Mouse (Mus musculus) stomach, embryonic 15.5 days (tissue): ENCODE measurements around the gene Zfp108. TPM values are rescaled to one million over a fixed set of nuclear protein-coding genes. Genes with fewer than 3 reads are reported as not detected.
A peak's percentile ranks its signal among the peaks of the same experiment; 100 is the strongest.
"Not testable (repeated sequence)": the region's sequence is repeated elsewhere in the genome, so short reads cannot be mapped to it uniquely, and the experiment has no call there.

Experiments used
- ATAC-seq: fragments of 200-750 bp; cut with Nextera tagmentation; 2 replicates; pipeline ENCODE4 v1.8.0; 2017; ENCODE audit warnings: low read depth, moderate number of reproducible peaks, moderate TSS enrichment; ENCODE audit not compliant: insufficient read depth, low FRiP score
- H3K27ac ChIP-seq: fragments of 300-500 bp; sonication (generic); 2 replicates; pipeline ENCODE4 v1.5.1; 2015; ENCODE audit warnings: mild to moderate bottlenecking, inconsistent platforms
- H3K27me3 ChIP-seq: fragments of 300-500 bp; sonication (generic); replicated peaks from 2 replicates; pipeline ENCODE4 v1.6.1; 2015; ENCODE audit warnings: inconsistent platforms
- H3K36me3 ChIP-seq: fragments of 300-500 bp; sonication (generic); 2 replicates; pipeline ENCODE4 v1.6.1; 2015; ENCODE audit warnings: inconsistent platforms
- H3K4me1 ChIP-seq: fragments of 300-500 bp; sonication (generic); 2 replicates; pipeline ENCODE4 v1.6.1; 2015; ENCODE audit warnings: inconsistent platforms
- H3K4me2 ChIP-seq: fragments of 300-500 bp; sonication (generic); 2 replicates; pipeline ENCODE4 v1.6.1; 2015; ENCODE audit warnings: mild to moderate bottlenecking, inconsistent platforms
- H3K4me3 ChIP-seq: fragments of 300-500 bp; sonication (generic); replicated peaks from 2 replicates; pipeline ENCODE4 v1.5.1; 2015; ENCODE audit warnings: inconsistent platforms
- H3K9ac ChIP-seq: fragments of 300-500 bp; sonication (generic); 2 replicates; pipeline ENCODE4 v1.6.1; 2015; ENCODE audit warnings: inconsistent platforms
- H3K9me3 ChIP-seq: fragments of 300-500 bp; sonication (generic); 2 replicates; pipeline ENCODE4 v1.6.1; 2016; ENCODE audit warnings: inconsistent platforms
- WGBS: fragments of 180-500 bp; shearing (Covaris S2); methylation state at CpG from one replicate; pipeline ENCODE4 v1.1.7; 2015; 5-methylcytosine and 5-hydroxymethylcytosine counted together
- polyA plus RNA-seq: library from polyadenylated mRNA; unstranded; fragments of >200 nt; fragmentation: Nextera tagmentation; extraction: Ambion mirVana; gene quantifications from 2 replicates; pipeline ENCODE4 v1.2.1, GENCODE M21; 2015

The Zfp108 gene
- polyA plus RNA-seq, 1 experiment from 2014 or later, result 4.3 TPM

DNA sequence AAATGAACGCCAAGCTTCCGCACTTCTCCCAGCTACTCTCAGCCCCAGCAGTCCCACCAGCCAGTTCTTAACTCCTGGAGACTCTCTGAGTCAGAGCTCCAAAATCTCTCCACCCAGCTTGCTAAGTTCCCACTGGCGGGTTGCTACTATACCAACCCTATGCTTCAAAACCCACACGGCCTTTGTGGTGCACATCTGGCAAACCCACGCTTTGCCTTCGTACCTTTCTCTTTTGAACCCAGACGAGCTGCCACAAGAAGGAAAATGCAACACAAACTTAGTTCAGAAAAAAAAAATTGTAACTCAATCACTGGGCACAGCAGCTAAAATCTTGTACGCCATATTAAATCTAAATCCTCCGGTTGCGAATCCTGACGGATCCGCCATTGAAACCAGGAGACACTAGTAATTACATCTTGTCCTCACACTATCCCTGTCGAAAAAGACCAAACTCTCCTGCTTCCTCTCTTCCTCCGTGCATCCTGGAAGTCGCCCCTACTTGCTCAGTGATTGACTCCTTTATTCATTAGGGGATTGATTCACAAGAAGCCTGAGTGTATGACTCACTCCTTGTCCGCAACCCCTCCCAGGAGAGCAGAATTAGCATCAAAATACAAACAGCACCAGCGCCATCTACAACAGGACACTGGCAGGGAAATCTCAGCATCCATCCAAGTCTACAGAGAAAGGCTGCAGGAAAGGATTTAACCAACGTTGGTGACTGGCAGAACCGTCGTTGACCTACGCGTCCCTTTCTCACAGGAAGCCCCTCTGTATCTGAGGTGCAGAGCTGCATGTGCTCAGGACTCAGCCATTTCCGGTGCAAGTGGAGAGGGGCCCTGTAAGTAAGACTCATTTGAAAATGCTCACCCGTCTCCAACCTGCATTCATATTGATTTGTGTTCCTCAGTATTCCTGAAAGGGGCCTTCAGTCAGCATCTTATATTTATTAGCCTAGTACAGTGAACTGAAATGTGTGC, 13.9 kb downstream of the Zfp108 start:
- Histone ChIP-seq H3K9ac (no peak overlapping the region), H3K4me3 (no peak overlapping the region), H3K4me1 (0 out of 2 replicates have a peak, but pooled peaks cover 5% of the 10 kb centered on the region), H3K36me3 (no peaks in the 10 kb centered on the region), H3K27me3 (no peaks in the 10 kb centered on the region), H3K4me2 (no peak overlapping the region), H3K9me3 (no peaks in the 10 kb centered on the region), H3K27ac (no peak overlapping the region)
- 74% methylated on average over 24 of the region's 24 CpGs for WGBS
- no peak for ATAC-seq

DNA sequence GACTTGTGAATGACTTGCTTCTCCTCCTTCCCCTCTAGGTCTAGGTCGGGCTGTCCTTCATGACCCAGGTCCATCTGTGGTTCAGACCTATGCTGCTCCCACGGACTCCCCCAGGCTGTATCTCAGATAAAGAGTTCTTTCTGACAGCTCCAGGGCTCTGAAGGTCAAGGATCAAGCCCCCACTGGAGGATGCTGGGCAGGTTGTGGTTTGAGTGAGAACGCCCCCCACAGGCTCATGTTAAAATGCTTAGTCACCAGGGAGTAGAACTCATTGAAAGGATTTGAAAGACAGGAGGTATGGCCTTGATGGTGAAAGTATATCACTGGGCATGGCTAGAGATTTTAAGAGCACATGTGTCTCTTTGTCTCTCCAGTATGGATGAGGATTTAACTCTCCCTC, 14.7 kb downstream of the Zfp108 start:
- H3K27me3 ChIP-seq, result no peaks in the 10 kb centered on the region
- no peak for ATAC-seq
- H3K9ac ChIP-seq, result no peak overlapping the region
- H3K27ac ChIP-seq, result no peak overlapping the region
- no peak overlapping the region for H3K4me2 ChIP-seq
- WGBS, result 72% methylated on average over 3 of the region's 3 CpGs
- 0 out of 2 replicates have a peak, but pooled peaks cover 5% of the 10 kb centered on the region for H3K4me1 ChIP-seq
- 0 out of 2 replicates have a peak, but pooled peaks cover under 1% of the 10 kb centered on the region for H3K36me3 ChIP-seq
- no peak overlapping the region for H3K4me3 ChIP-seq
- H3K9me3 ChIP-seq, result no peaks in the 10 kb centered on the region

DNA sequence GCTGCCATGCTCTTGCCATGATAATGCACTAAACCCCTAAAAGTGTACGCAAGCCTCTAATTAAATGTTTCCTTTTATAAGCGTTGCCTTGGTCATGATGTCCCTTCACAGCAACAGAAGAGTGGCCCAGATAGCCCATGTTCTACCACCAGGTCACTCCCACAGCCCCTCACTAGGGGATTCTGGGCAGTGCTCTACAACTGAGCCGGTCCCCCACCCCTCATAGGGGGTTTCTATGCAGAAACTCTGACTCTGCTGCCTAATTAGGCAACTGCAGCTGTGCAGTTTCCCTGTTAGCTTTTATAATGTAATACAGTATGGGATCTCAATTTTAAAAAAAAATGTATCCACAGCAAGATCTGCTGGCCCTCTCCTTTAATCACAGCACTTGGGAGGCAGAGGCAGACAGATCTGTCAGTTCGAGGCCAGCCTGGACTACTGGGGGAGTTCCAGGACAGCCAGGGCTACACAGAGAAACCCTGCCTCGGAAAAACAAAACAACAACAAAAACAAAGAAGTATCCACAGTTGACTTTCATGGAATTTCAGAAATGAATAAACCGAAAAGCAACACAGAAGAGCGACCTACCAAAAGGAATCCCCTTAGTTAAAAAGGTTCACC, 15.2 kb downstream of the Zfp108 start:
- 0 out of 2 replicates have a peak, but pooled peaks cover 5% of the 10 kb centered on the region for H3K4me1 ChIP-seq
- H3K27ac ChIP-seq, result no peak overlapping the region
- no peak overlapping the region for H3K9ac ChIP-seq
- peak overlapping the region; percentile 76 for H3K4me3 ChIP-seq
- no peaks in the 10 kb centered on the region for H3K27me3 ChIP-seq
- peaks cover 4% of the 10 kb centered on the region; the same call in 1 of the 2 replicates for H3K36me3 ChIP-seq
- ATAC-seq, result 0 out of 2 replicates have a peak, but pooled peaks have one; percentile 48
- no peaks in the 10 kb centered on the region for H3K9me3 ChIP-seq
- 34% methylated on average over 7 of the region's 7 CpGs for WGBS
- peak overlapping the region; percentile 89 for H3K4me2 ChIP-seq

DNA sequence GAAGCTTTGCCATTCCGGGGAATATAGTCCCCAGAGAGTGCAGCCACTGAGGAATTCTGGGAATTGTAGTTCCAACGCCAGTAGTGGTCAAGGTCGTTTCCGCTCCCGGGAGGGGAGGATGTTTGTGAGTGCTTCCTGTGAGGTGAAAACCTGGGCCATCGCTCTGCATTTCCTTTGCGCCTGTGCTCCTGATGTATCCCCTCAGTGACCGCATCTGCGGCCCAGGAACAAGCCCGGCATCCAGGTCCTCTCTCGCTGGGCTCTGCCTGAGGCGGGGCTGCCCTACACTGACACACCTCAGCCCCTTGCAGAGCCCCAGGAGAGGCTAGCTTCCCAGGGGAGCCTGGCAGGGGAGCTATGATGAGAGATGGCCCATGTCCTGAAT, 15.7 kb downstream of the Zfp108 start, which contains the start of gene Zfp93:
TSS of gene Zfp93 (plus strand) at position 133 of the 385 bp plus-strand sequence.
- WGBS, result 1% methylated on average over 12 of the region's 12 CpGs
- H3K4me3 ChIP-seq, result peak within 1 kb of the TSS; percentile 76
- H3K4me2 ChIP-seq, result peak within 1 kb of the TSS; percentile 89
- peak within 1 kb of the TSS; percentile 65; the same call in 1 of the 2 replicates for H3K9ac ChIP-seq
- H3K4me1 ChIP-seq, result 0 out of 2 replicates have a peak, but pooled peaks cover 5% of the 10 kb centered on the region
- H3K36me3 ChIP-seq, result peaks cover 9% of the 10 kb centered on the region; the same call in 1 of the 2 replicates
- peak; percentile 85 for ATAC-seq
- no peaks in the 10 kb centered on the region for H3K9me3 ChIP-seq
- no peaks in the 10 kb centered on the region for H3K27me3 ChIP-seq
- H3K27ac ChIP-seq, result peak within 1 kb of the TSS; percentile 72; the same call in 1 of the 2 replicates

DNA sequence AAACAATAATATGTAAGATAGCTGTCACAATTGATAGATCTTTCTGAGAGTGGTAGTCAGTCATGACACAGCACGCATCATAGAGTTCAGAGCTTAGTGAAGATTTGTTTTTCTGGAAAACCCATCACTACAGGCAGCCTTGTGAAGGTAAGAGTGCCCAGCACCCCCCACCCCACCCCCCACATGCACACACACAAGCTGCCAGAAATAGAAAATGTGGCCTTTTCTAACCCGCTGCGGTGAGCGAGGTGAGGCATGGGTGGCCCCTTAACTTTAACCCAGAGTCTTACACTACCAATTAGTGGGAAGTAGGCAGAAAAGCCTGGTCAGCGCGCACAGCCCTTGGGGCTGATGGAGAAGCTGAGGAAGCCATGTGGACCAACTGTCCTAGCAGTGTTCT, 16.6 kb downstream of the Zfp108 start:
- ATAC-seq, result no peak
- H3K27me3 ChIP-seq, result no peaks in the 10 kb centered on the region
- H3K9me3 ChIP-seq, result no peaks in the 10 kb centered on the region
- H3K4me2 ChIP-seq, result no peak overlapping the region
- H3K9ac ChIP-seq, result no peak overlapping the region
- peaks cover 9% of the 10 kb centered on the region; the same call in 1 of the 2 replicates for H3K36me3 ChIP-seq
- no peak overlapping the region for H3K4me3 ChIP-seq
- 0 out of 2 replicates have a peak, but pooled peaks cover 5% of the 10 kb centered on the region for H3K4me1 ChIP-seq
- WGBS, result 91% methylated on average over 6 of the region's 6 CpGs
- no peak overlapping the region for H3K27ac ChIP-seq

DNA sequence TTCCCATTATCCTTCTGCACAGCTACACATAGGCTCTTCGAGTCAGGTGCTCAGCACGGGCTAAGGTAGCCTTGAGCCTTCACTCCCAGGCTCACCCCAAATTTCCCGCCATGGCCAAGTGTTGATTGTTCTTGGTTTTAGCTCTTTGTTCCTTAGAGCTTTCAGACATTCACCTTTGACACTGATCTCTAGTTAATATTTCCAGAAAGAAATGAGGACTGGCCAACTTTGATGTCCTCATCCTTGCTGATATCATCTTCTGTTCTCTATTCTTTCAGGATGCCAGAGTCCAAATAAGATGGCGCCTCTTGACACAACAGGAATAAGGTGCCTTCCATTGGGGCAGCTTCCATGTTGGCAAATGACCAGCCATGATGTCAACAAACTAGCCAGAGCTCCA, 19.9 kb downstream of the Zfp108 start:
- Histone ChIP-seq H3K4me3 (no peak overlapping the region), H3K27me3 (no peaks in the 10 kb centered on the region), H3K4me1 (0 out of 2 replicates have a peak, but pooled peaks cover 5% of the 10 kb centered on the region), H3K27ac (no peak overlapping the region), H3K9ac (no peak overlapping the region), H3K9me3 (no peaks in the 10 kb centered on the region), H3K36me3 (peaks cover 9% of the 10 kb centered on the region; the same call in 1 of the 2 replicates), H3K4me2 (no peak overlapping the region)
- WGBS, result 89% methylated on average over 4 of the region's 4 CpGs
- no peak for ATAC-seq

DNA sequence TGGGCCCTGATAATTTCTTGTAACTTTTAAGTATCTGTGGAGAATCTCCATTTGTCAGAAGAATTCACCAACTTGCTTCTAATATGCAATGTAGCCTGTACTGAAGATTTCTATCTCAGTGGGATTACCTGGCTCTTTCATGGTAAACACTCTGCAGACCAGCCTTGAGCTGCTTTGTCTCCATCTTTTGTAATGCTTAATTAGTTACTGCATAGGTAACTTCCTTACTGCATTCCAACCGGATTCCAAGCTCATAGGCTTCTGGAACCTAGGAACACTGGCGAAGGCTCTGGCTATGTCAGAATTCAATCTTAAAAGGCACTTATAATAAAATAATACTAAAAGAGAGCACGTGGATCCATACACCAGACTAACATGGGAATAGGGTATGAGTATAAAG, 24.2 kb downstream of the Zfp108 start:
- not testable (repeated sequence) for H3K36me3 ChIP-seq, ATAC-seq, H3K27me3 ChIP-seq, H3K9me3 ChIP-seq, H3K27ac ChIP-seq, H3K4me2 ChIP-seq, H3K4me3 ChIP-seq, H3K4me1 ChIP-seq, H3K9ac ChIP-seq
- WGBS, result 87% methylated on average over 3 of the region's 3 CpGs

DNA sequence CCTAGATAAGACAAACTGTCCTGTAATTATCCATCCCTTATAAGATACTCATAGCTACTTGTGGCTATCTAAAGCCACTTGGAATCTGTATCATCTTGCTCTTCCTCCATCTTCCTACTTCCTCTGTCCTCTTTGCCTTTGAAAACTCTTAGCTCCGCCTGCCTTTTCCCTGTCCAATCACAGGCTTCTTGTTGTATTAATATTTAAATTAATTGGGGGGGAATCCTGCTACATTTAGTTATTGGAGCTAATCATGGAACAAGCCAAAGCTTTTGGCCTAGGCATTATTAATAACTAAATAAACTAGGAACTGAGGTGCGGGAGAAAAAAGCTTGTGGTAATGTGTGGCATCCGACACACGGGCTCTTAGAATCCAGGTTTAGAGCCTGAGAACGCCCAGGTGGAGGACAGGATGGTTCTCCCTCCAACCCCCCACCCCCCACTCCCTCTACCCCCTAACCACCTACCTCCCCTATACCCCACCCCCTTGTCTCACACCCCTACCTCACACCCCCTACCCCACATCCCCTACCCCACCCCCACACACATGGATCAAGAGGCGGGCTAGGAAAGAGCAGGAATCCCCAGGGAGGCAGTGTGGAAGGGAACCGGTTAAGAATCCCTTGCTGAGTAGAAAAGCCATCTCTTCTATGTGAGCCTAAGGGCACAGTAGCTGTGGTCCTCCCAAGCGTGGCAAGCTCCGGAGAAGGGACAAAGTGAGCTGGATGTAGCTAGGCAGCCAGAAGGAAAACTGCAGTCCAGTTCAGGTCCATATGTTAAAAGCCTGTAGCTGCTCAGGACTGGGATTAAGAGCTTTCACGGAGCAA, 25.6 kb downstream of the Zfp108 start:
- H3K9ac ChIP-seq, result no peak overlapping the region
- no peak overlapping the region for H3K4me2 ChIP-seq
- 50% methylated on average over 10 of the region's 10 CpGs for WGBS

DNA sequence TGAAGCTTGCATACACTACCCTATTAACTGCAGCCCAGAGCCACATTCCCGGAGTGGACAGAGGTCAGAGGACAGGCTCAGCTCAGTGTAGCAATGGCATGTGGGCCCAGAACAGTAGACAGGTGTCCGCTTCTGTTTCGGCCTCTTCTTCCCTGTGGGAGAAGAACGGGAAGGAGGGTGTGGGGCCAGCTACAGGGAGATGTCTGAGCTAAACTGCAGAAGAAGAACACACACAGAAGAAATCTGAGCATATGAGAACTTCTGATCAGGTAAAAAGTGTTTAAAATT, 26.2 kb downstream of the Zfp108 start:
- 52% methylated on average over 4 of the region's 4 CpGs for WGBS
- Histone ChIP-seq H3K4me1 (no peaks in the 10 kb centered on the region), H3K9me3 (no peaks in the 10 kb centered on the region), H3K27ac (no peak overlapping the region), H3K27me3 (no peaks in the 10 kb centered on the region), H3K4me3 (no peak overlapping the region), H3K36me3 (no peaks in the 10 kb centered on the region), H3K4me2 (no peak overlapping the region), H3K9ac (no peak overlapping the region)
- no peak for ATAC-seq

More for the DNA sequence above, 25.6 kb downstream of the Zfp108 start:
- H3K9me3 ChIP-seq, result no peaks in the 10 kb centered on the region
- H3K36me3 ChIP-seq, result no peaks in the 10 kb centered on the region
- H3K4me3 ChIP-seq, result no peak overlapping the region
- no peaks in the 10 kb centered on the region for H3K27me3 ChIP-seq
- ATAC-seq, result no peak
- H3K27ac ChIP-seq, result no peak overlapping the region
- H3K4me1 ChIP-seq, result no peaks in the 10 kb centered on the region

DNA sequence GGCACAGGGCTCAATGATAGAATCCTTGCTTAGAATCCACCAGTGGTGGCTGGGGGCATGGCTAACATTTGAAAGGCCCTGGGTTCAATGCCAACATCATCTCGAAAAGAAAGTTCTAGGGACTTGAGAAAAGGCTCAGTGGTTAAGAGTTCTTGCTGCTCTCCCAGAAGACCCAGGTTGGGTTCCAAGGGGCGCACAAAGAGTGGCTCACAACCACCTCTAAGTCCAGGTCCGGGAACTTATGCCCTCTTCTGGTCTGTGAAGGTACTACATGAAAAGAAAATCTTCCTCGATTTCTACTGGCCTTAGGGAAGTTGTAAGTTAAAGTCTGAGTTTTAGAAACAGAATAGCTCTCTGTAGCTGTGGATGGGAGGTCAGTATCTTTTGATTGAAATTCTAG, 31.5 kb downstream of the Zfp108 start:
- Histone ChIP-seq H3K27ac (no peak overlapping the region), H3K4me2 (no peak overlapping the region), H3K27me3 (no peaks in the 10 kb centered on the region), H3K4me1 (no peaks in the 10 kb centered on the region), H3K9ac (no peak overlapping the region), H3K9me3 (no peaks in the 10 kb centered on the region), H3K4me3 (no peak overlapping the region), H3K36me3 (peaks cover 16% of the 10 kb centered on the region)
- ATAC-seq, result no peak
- 50% methylated on average over 4 of the region's 4 CpGs for WGBS

DNA sequence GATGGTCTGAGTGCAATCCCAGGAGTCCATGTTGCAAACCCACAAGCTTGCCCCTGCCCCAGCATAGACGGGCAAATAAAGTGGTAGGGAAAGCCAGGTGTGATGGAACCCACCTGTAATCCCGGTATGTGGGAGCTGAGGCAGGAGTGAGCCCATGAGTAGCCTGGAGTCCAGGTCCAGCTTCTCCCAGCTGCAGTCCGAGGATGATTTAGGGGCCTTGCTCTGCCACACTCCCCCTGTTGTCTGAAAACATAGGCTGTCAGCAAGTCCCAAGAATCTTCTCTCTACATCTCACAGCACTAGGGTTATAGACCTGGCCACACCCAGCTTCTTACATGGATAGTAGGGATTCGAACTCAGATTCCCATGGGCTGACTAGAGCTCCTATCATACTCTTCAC, 32.3 kb downstream of the Zfp108 start:
- no peaks in the 10 kb centered on the region for H3K27me3 ChIP-seq
- no peak overlapping the region for H3K4me2 ChIP-seq
- no peaks in the 10 kb centered on the region for H3K9me3 ChIP-seq
- no peaks in the 10 kb centered on the region for H3K4me1 ChIP-seq
- H3K27ac ChIP-seq, result no peak overlapping the region
- WGBS, result 81% methylated on average over 4 of the region's 4 CpGs
- no peak for ATAC-seq
- no peak overlapping the region for H3K4me3 ChIP-seq
- H3K36me3 ChIP-seq, result peaks cover 24% of the 10 kb centered on the region
- no peak overlapping the region for H3K9ac ChIP-seq
